Mouse (Mus musculus): Measurements from ENCODE around the gene Bnc2.

GRCm38 (mm10) chr4:84431677-84432515, 243.2 kb downstream of the Bnc2 start:
- TF ChIP-seq CTCF (IDR thresholded peaks at IDR 0.05; ENCODE audit: extremely low read depth, insufficient read depth, insufficient read length, insufficient replicate concordance) = no peak
- TF ChIP-seq POLR2A (IDR thresholded peaks at IDR 0.05; ENCODE audit: low read depth, low read length) = no peak
